Mouse (Mus musculus): ENCODE data around the gene Galnt7.

- TF ChIP-seq POLR2A (IDR thresholded peaks at IDR 0.05; ENCODE audit: control insufficient read depth in 1 of 2, insufficient read depth in 1 of 2, low read depth in 1 of 2, low read length in 2 of 2, poor library complexity in 1 of 2) (no peak), GATA1 (IDR thresholded peaks at IDR 0.05; ENCODE audit: low read depth, low read length) (no peak), CTCF (IDR thresholded peaks at IDR 0.05 in 2 of 3, conservative IDR thresholded peaks at IDR 0.05 in 1 of 3; ENCODE audit: control insufficient read depth in 1 of 3, insufficient read depth in 1 of 3, low read depth in 2 of 3, low read length in 3 of 3, poor library complexity in 1 of 3, severe bottlenecking in 1 of 3) (no peak), ZMIZ1 (IDR thresholded peaks at IDR 0.05; ENCODE audit: low read depth, low read length) (no peak), HCFC1 (IDR thresholded peaks at IDR 0.05; ENCODE audit: low read depth, low read length) (no peak)
Measured at GRCm38 (mm10) chr8:57623051-57623450, 29.8 kb downstream of the Galnt7 start.

All from MEL (cell line).